Mouse (Mus musculus) ES-E14 (cell line): ENCODE results near the gene Cmip. TPM values are rescaled to one million over a fixed set of nuclear protein-coding genes. Genes with fewer than 3 reads are reported as not detected.

Source experiments
- DNase-seq: peaks from one replicate; pipeline ENCODE4 v3.0.0-alpha.2; 2013; ENCODE audit warnings: low read depth, low spot score
- H3K27ac ChIP-seq: 2 replicates; pipeline ENCODE4 v1.5.1; 2012; ENCODE audit warnings: low read depth, mild to moderate bottlenecking, low read length, moderate library complexity, mixed read lengths; ENCODE audit not compliant: poor library complexity, insufficient read depth, severe bottlenecking
- H3K36me3 ChIP-seq: 2 replicates; pipeline ENCODE4 v1.6.1; 2012; ENCODE audit warnings: mild to moderate bottlenecking, low read length, moderate library complexity, mixed read lengths; ENCODE audit not compliant: control insufficient read depth, poor library complexity, insufficient read depth, severe bottlenecking
- H3K4me1 ChIP-seq, 2 experiments: fragments of 150-350 bp in 1 of 2; sonication (generic) in 1 of 2; 2 replicates each; pipeline ENCODE4 v1.6.1; 2012; ENCODE audit warnings: low read length in 2 of 2, mild to moderate bottlenecking in 1 of 2, mixed read lengths in 1 of 2; ENCODE audit not compliant: control insufficient read depth in 2 of 2, insufficient read depth in 2 of 2, poor library complexity in 1 of 2
- H3K4me3 ChIP-seq, 2 experiments: fragments of 150-350 bp in 1 of 2; sonication (generic) in 1 of 2; 2 replicates each; pipeline ENCODE4 v1.5.1; 2012; ENCODE audit warnings: low read length in 2 of 2, low read depth in 1 of 2, mild to moderate bottlenecking in 1 of 2, mixed read lengths in 1 of 2; ENCODE audit not compliant: insufficient read depth in 1 of 2, poor library complexity in 1 of 2, severe bottlenecking in 1 of 2
- H3K9ac ChIP-seq: 2 replicates; pipeline ENCODE4 v1.6.1; 2012; ENCODE audit warnings: low read depth, mild to moderate bottlenecking, low read length, mixed read lengths; ENCODE audit not compliant: poor library complexity, insufficient read depth, severe bottlenecking
- H3K9me3 ChIP-seq: fragments of 150-350 bp; sonication (generic); 2 replicates; pipeline ENCODE4 v1.6.1; 2012; ENCODE audit warnings: low read depth, mild to moderate bottlenecking, low read length; ENCODE audit not compliant: control insufficient read depth, insufficient read depth
- CHD2 ChIP-seq: IDR thresholded peaks from 2 replicates; pipeline ENCODE4 v1.6.1; 2014; ENCODE audit warnings: mild to moderate bottlenecking, low read depth, low read length, inconsistent platforms
- HCFC1 ChIP-seq: IDR thresholded peaks from 2 replicates; pipeline ENCODE4 v1.6.1; 2012; ENCODE audit warnings: low read length, inconsistent platforms, borderline replicate concordance; ENCODE audit not compliant: insufficient read depth
- MAFK ChIP-seq: IDR thresholded peaks from 2 replicates; pipeline ENCODE4 v1.6.1; 2014; ENCODE audit warnings: mild to moderate bottlenecking, low read depth, low read length, inconsistent platforms; ENCODE audit not compliant: insufficient read depth
- ZC3H11A ChIP-seq: IDR thresholded peaks from 2 replicates; pipeline ENCODE4 v1.6.1; 2012; ENCODE audit warnings: low read depth, mild to moderate bottlenecking, inconsistent platforms, low read length, borderline replicate concordance
- ZNF384 ChIP-seq: IDR thresholded peaks from 2 replicates; pipeline ENCODE4 v1.6.1; 2012; ENCODE audit warnings: low read depth, low read length, inconsistent platforms
- in situ Hi-C, 2 experiments: fragments of 600-800 bp; cut with MboI; formaldehyde crosslinking; loops; one replicate each; pipeline ENCODE4 v1.15.1; 2025; ENCODE audit warnings: low sequenced_read_pairs in 2 of 2, inconsistent platforms in 1 of 2; ENCODE audit not compliant: unreplicated experiment in 2 of 2
- total RNA-seq: library from RNA; depleted of rRNA; stranded (reverse); fragments of 300-350 nt; gene quantifications from 2 replicates; pipeline ENCODE4 v1.2.3, GENCODE M21; 2012

Gene Cmip
- total RNA-seq, 1 experiment, result 26.3 TPM

GRCm38 (mm10) chr8:117396884-117397283 lies 140.0 kb downstream of the Cmip start:
- TF ChIP-seq MAFK, result no peak
- no peak for TF ChIP-seq CHD2
- TF ChIP-seq HCFC1, result no peak
- no peak for TF ChIP-seq ZNF384
- no peak for TF ChIP-seq ZC3H11A
- no peak overlapping the region for H3K9ac ChIP-seq
- H3K36me3 ChIP-seq, result peaks cover 6% of the 10 kb centered on the region; the same call in 1 of the 2 replicates
- in situ Hi-C loops, result no loop called here
- H3K27ac ChIP-seq, result no peak overlapping the region
- H3K4me1 ChIP-seq, result peaks cover 0 to 2% of the 10 kb centered on the region in 2 experiments; a peak in 1 of 4 replicates
- no peaks in the 10 kb centered on the region for H3K9me3 ChIP-seq
- DNase-seq, result no peak
- no peak overlapping the region for H3K4me3 ChIP-seq

- H3K36me3 ChIP-seq, result peaks cover 6% of the 10 kb centered on the region; the same call in 1 of the 2 replicates
- TF ChIP-seq MAFK, result no peak
- no peak for TF ChIP-seq ZC3H11A
- TF ChIP-seq HCFC1, result no peak
- TF ChIP-seq ZNF384, result no peak
- TF ChIP-seq CHD2, result no peak
- H3K9ac ChIP-seq, result no peak overlapping the region
- H3K9me3 ChIP-seq, result no peaks in the 10 kb centered on the region
- in situ Hi-C loops, result no loop called here
- no peak overlapping the region for H3K4me3 ChIP-seq
- no peak for DNase-seq
- no peak overlapping the region for H3K27ac ChIP-seq
- peaks cover 0 to 2% of the 10 kb centered on the region in 2 experiments; a peak in 2 of 4 replicates for H3K4me1 ChIP-seq
These were observed 140.9 kb downstream of the Cmip start for GRCm38 (mm10) chr8:117397751-117398150.

GRCm38 (mm10) chr8:117399229-117399628 lies 142.4 kb downstream of the Cmip start:
- Histone ChIP-seq H3K9me3 (no peaks in the 10 kb centered on the region), H3K9ac (no peak overlapping the region), H3K4me3 (no peak overlapping the region), H3K27ac (no peak overlapping the region), H3K36me3 (peaks cover 6% of the 10 kb centered on the region; the same call in 1 of the 2 replicates), H3K4me1 (peaks cover 1 to 9% of the 10 kb centered on the region in 2 experiments; a peak in 2 of 4 replicates)
- DNase-seq, result no peak
- in situ Hi-C loops, result no loop called here
- TF ChIP-seq HCFC1 (no peak), MAFK (no peak), CHD2 (no peak), ZC3H11A (no peak), ZNF384 (no peak)

- in situ Hi-C loops, result no loop called here
- Histone ChIP-seq H3K36me3 (no peaks in the 10 kb centered on the region; the same call in 1 of the 2 replicates), H3K9ac (no peak overlapping the region), H3K9me3 (no peaks in the 10 kb centered on the region), H3K4me3 (no peak overlapping the region), H3K4me1 (peaks cover 1 to 12% of the 10 kb centered on the region in 2 experiments; a peak in 2 of 4 replicates), H3K27ac (no peak overlapping the region)
- TF ChIP-seq ZNF384 (no peak), MAFK (no peak), HCFC1 (no peak), ZC3H11A (no peak), CHD2 (no peak)
- no peak for DNase-seq
These were observed 144.0 kb downstream of the Cmip start for GRCm38 (mm10) chr8:117400820-117401219.

- no peaks in the 10 kb centered on the region; the same call in 1 of the 2 replicates for H3K36me3 ChIP-seq
- DNase-seq, result no peak
- peaks cover 1 to 12% of the 10 kb centered on the region in 2 experiments; a peak in 2 of 4 replicates for H3K4me1 ChIP-seq
- no peak overlapping the region for H3K4me3 ChIP-seq
- in situ Hi-C loops, result no loop called here
- TF ChIP-seq MAFK, result no peak
- no peak for TF ChIP-seq ZC3H11A
- no peak for TF ChIP-seq HCFC1
- TF ChIP-seq CHD2, result no peak
- TF ChIP-seq ZNF384, result no peak
- H3K9me3 ChIP-seq, result no peaks in the 10 kb centered on the region
- H3K9ac ChIP-seq, result no peak overlapping the region
- no peak overlapping the region for H3K27ac ChIP-seq
These were observed 145.0 kb downstream of the Cmip start for GRCm38 (mm10) chr8:117401880-117402279.
